Mouse (Mus musculus): Measurements from ENCODE around the gene Slc30a1.

Gene Slc30a1

GRCm38 (mm10) chr1:191943638-191944037 is 37.1 kb downstream of the Slc30a1 start:
- DNase-seq (ENCODE audit: low spot score in 2 of 2), result no peak

- DNase-seq (ENCODE audit: low spot score in 2 of 2), result no peak
Observed at GRCm38 (mm10) chr1:191945341-191945740, 38.8 kb downstream of the Slc30a1 start.

GRCm38 (mm10) chr1:191945756-191946155 is 39.2 kb downstream of the Slc30a1 start:
- no peak for DNase-seq (ENCODE audit: low spot score in 2 of 2)

GRCm38 (mm10) chr1:191946261-191946660 is 39.7 kb downstream of the Slc30a1 start:
- no peak for DNase-seq (ENCODE audit: low spot score in 2 of 2)

- DNase-seq (ENCODE audit: low spot score in 2 of 2), result no peak
Observed at GRCm38 (mm10) chr1:191946835-191947234, 40.3 kb downstream of the Slc30a1 start.

GRCm38 (mm10) chr1:191947796-191948195 is 41.2 kb downstream of the Slc30a1 start:
- no peak for DNase-seq (ENCODE audit: low spot score in 2 of 2)

- DNase-seq (ENCODE audit: low spot score in 2 of 2), result no peak
Observed at GRCm38 (mm10) chr1:191948600-191948999, 42.0 kb downstream of the Slc30a1 start.

- DNase-seq (ENCODE audit: low spot score in 2 of 2), result peak in 1 of 2 experiments; percentile 54
Observed at GRCm38 (mm10) chr1:191950611-191951010, 44.0 kb downstream of the Slc30a1 start.

- peak; percentile 70 to 80 for DNase-seq (ENCODE audit: low spot score in 2 of 2)
Observed at GRCm38 (mm10) chr1:191952733-191953335, 46.3 kb downstream of the Slc30a1 start.

GRCm38 (mm10) chr1:191955101-191955500 is 48.5 kb downstream of the Slc30a1 start:
- DNase-seq (ENCODE audit: low spot score in 2 of 2), result no peak

GRCm38 (mm10) chr1:191956261-191956660 is 49.7 kb downstream of the Slc30a1 start:
- no peak for DNase-seq (ENCODE audit: low spot score in 2 of 2)

GRCm38 (mm10) chr1:191956871-191957270 is 50.3 kb downstream of the Slc30a1 start:
- no peak for DNase-seq (ENCODE audit: low spot score in 2 of 2)

GRCm38 (mm10) chr1:191957321-191957720 is 50.8 kb downstream of the Slc30a1 start:
- no peak for DNase-seq (ENCODE audit: low spot score in 2 of 2)

- no peak for DNase-seq (ENCODE audit: low spot score in 2 of 2)
Observed at GRCm38 (mm10) chr1:191960946-191961345, 54.4 kb downstream of the Slc30a1 start.

Measured in right cerebral cortex, adult 2 months (tissue).